Mouse (Mus musculus) frontal cortex, adult (tissue): Measurements from ENCODE around the gene Ptcd2.

Experiments used
- ATAC-seq: cut with Nextera tagmentation; 2 replicates; pipeline ENCODE4 v1.9.2; 2017; ENCODE audit warnings: mild to moderate bottlenecking, moderate library complexity, mixed read lengths; ENCODE audit not compliant: low TSS enrichment

Gene Ptcd2

GRCm38 (mm10) chr13:99344599-99345575, at the start of gene Ptcd2, which contains the start of gene Mrps27:
TSS of gene Ptcd2 (minus strand) at chr13:99344705.
TSS of gene Mrps27 (plus strand) at chr13:99344786.
- ATAC-seq, result peak; percentile 95

GRCm38 (mm10) chr13:99393128-99393527, 48.6 kb upstream of the Ptcd2 start:
- ATAC-seq, result no peak

GRCm38 (mm10) chr13:99391417-99391816, 46.9 kb upstream of the Ptcd2 start:
- peak; percentile 87 for ATAC-seq

GRCm38 (mm10) chr13:99387901-99388811, 43.7 kb upstream of the Ptcd2 start:
- peak; percentile 61; the same call in 1 of the 2 replicates for ATAC-seq

GRCm38 (mm10) chr13:99386341-99386740, 41.8 kb upstream of the Ptcd2 start:
- no peak for ATAC-seq

GRCm38 (mm10) chr13:99385911-99386310, 41.4 kb upstream of the Ptcd2 start:
- no peak for ATAC-seq

GRCm38 (mm10) chr13:99384555-99385203, 40.2 kb upstream of the Ptcd2 start:
- ATAC-seq, result no peak

- no peak for ATAC-seq
These were observed 37.9 kb upstream of the Ptcd2 start for GRCm38 (mm10) chr13:99382373-99382772.

GRCm38 (mm10) chr13:99378223-99378622, 33.7 kb upstream of the Ptcd2 start:
- no peak for ATAC-seq

- ATAC-seq, result no peak
These were observed 32.5 kb upstream of the Ptcd2 start for GRCm38 (mm10) chr13:99377055-99377454.

GRCm38 (mm10) chr13:99375550-99375949, 31.0 kb upstream of the Ptcd2 start:
- ATAC-seq, result peak; percentile 91

GRCm38 (mm10) chr13:99374191-99374590, 29.7 kb upstream of the Ptcd2 start:
- no peak for ATAC-seq

GRCm38 (mm10) chr13:99373684-99374083, 29.2 kb upstream of the Ptcd2 start:
- ATAC-seq, result no peak

- ATAC-seq, result no peak
These were observed 26.8 kb upstream of the Ptcd2 start for GRCm38 (mm10) chr13:99371285-99371684.

- no peak for ATAC-seq
These were observed 24.6 kb upstream of the Ptcd2 start for GRCm38 (mm10) chr13:99369103-99369502.

GRCm38 (mm10) chr13:99367554-99368174, 23.2 kb upstream of the Ptcd2 start:
- 0 out of 2 replicates have a peak, but pooled peaks have one; percentile 3 for ATAC-seq

GRCm38 (mm10) chr13:99366422-99367175, 22.1 kb upstream of the Ptcd2 start:
- peak; percentile 94 for ATAC-seq

GRCm38 (mm10) chr13:99363866-99364265, 19.4 kb upstream of the Ptcd2 start:
- ATAC-seq, result no peak

- no peak for ATAC-seq
These were observed 14.4 kb upstream of the Ptcd2 start for GRCm38 (mm10) chr13:99358921-99359320.
